Mouse (Mus musculus) C2C12 (cell line): Measurements from ENCODE around the gene Sez6l. TPM values are rescaled to one million over a fixed set of nuclear protein-coding genes. Genes with fewer than 3 reads are reported as not detected.

Experiments used
- H3K27me3 ChIP-seq: one replicate; pipeline ENCODE4 v1.6.1; 2011; ENCODE audit not compliant: control insufficient read depth, insufficient read depth, insufficient read length
- H3K36me3 ChIP-seq: one replicate; pipeline ENCODE4 v1.6.1; 2011; ENCODE audit not compliant: control insufficient read depth, insufficient read depth
- H3K4me3 ChIP-seq: one replicate; pipeline ENCODE4 v1.5.1; 2011; ENCODE audit warnings: mild to moderate bottlenecking, control low read depth; ENCODE audit not compliant: poor library complexity, insufficient read depth, severe bottlenecking
- H3K79me2 ChIP-seq: one replicate; pipeline ENCODE4 v1.6.1; 2011; ENCODE audit not compliant: control insufficient read depth, insufficient read depth
- H3K79me3 ChIP-seq: one replicate; pipeline ENCODE4 v1.6.1; 2011; ENCODE audit warnings: low read depth, control low read depth
- H3ac ChIP-seq: one replicate; pipeline ENCODE3; 2011; ENCODE audit warnings: low read depth; ENCODE audit not compliant: control insufficient read depth, insufficient read length
- CEBPB ChIP-seq: IDR thresholded peaks from one replicate; pipeline ENCODE4 v1.6.1; 2011; ENCODE audit warnings: low read depth, mild to moderate bottlenecking, control low read depth, moderate library complexity
- CTCF ChIP-seq: IDR thresholded peaks from one replicate; pipeline ENCODE4 v1.5.1; 2011; ENCODE audit not compliant: control insufficient read depth, insufficient read depth, insufficient read length
- FOSL1 ChIP-seq: IDR thresholded peaks from one replicate; pipeline ENCODE4 v1.8.0; 2011; ENCODE audit warnings: mild to moderate bottlenecking, low read length; ENCODE audit not compliant: poor library complexity, insufficient read depth, severe bottlenecking
- MAX ChIP-seq: IDR thresholded peaks from one replicate; pipeline ENCODE4 v1.6.1; 2011; ENCODE audit warnings: mild to moderate bottlenecking, control low read depth
- MYOD1 ChIP-seq: IDR thresholded peaks from one replicate; pipeline ENCODE4 v1.6.1; 2011; ENCODE audit warnings: low read depth; ENCODE audit not compliant: control insufficient read depth, insufficient read length
- MYOG ChIP-seq: IDR thresholded peaks from one replicate; pipeline ENCODE4 v1.6.1; 2011; ENCODE audit not compliant: control insufficient read depth, insufficient read length; ENCODE audit errors: extremely low read depth
- USF1 ChIP-seq: IDR thresholded peaks from one replicate; pipeline ENCODE4 v1.6.1; 2011; ENCODE audit warnings: low read depth, mild to moderate bottlenecking, control low read depth, moderate library complexity
- long read RNA-seq, 2 experiments: library from polyadenylated mRNA; unstranded; transcript quantifications; one replicate each; pipeline ENCODE4 v2.0.0; 2019 to 2020
- polyA plus RNA-seq: library from polyadenylated mRNA; unstranded; fragments of >200 nt; fragmentation: generic; extraction: Trizol; gene quantifications from one replicate; pipeline ENCODE4 v1.2.1, GENCODE M21; 2012; ENCODE audit warnings: missing spikeins

Gene Sez6l
- not detected for polyA plus RNA-seq
- long read RNA-seq, experiment 1 = 0 reads
- long read RNA-seq, experiment 2 = 0 reads

GRCm38 (mm10) chr5:112576993-112577670, at the start of gene Sez6l:
Sez6l (minus strand) TSS chr5:112577185.
- no peaks in the 10 kb centered on the region for H3K79me3 ChIP-seq
- H3K4me3 ChIP-seq = no peak within 1 kb of the TSS
- no peak within 1 kb of the TSS for H3ac ChIP-seq
- no peaks in the 10 kb centered on the region for H3K36me3 ChIP-seq
- no peaks in the 10 kb centered on the region for H3K79me2 ChIP-seq
- TF ChIP-seq USF1 = no peak
- TF ChIP-seq MYOD1 = no peak
- no peak for TF ChIP-seq FOSL1
- TF ChIP-seq CEBPB = no peak
- TF ChIP-seq MYOG = no peak
- no peak for TF ChIP-seq MAX
- TF ChIP-seq CTCF = no peak
- H3K27me3 ChIP-seq = peaks cover 22% of the 10 kb centered on the region

- Histone ChIP-seq H3K27me3 (no peaks in the 10 kb centered on the region), H3K79me2 (no peaks in the 10 kb centered on the region), H3K36me3 (no peaks in the 10 kb centered on the region), H3K4me3 (no peak overlapping the region), H3K79me3 (no peaks in the 10 kb centered on the region), H3ac (no peak overlapping the region)
- TF ChIP-seq CTCF (no peak), MYOD1 (no peak), MYOG (no peak), FOSL1 (no peak), USF1 (no peak), CEBPB (no peak), MAX (no peak)
These were observed 48.7 kb upstream of the Sez6l start for GRCm38 (mm10) chr5:112625555-112626160.

DNA sequence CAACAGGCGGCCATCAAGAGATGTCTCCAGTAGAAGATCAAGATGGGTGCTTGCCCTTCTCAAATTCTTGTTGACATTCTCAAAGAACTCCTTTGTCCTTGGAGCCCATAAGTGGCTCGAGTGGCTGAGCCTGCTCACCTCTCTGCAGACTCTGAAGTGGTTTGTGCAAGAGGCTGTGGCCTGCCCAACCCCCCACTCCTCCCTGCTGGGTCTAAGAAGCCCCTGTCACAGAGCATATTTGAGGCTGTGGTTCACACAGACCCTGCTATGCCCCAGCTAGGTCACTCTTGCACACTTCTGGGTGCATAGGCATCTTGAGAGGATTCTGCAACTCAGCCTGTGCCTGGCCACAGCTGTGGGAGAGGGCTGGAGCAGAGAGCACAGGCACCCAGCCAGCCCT, 46.0 kb upstream of the Sez6l start:
- no peak overlapping the region for H3K4me3 ChIP-seq
- no peaks in the 10 kb centered on the region for H3K79me2 ChIP-seq
- TF ChIP-seq CTCF (no peak), MAX (no peak), MYOD1 (no peak), USF1 (no peak)
- H3ac ChIP-seq = no peak overlapping the region
- no peaks in the 10 kb centered on the region for H3K79me3 ChIP-seq
- H3K27me3 ChIP-seq = no peaks in the 10 kb centered on the region
- H3K36me3 ChIP-seq = no peaks in the 10 kb centered on the region

GRCm38 (mm10) chr5:112620256-112620655, 43.3 kb upstream of the Sez6l start:
- Histone ChIP-seq H3K36me3 (no peaks in the 10 kb centered on the region), H3K79me3 (no peaks in the 10 kb centered on the region), H3K79me2 (no peaks in the 10 kb centered on the region), H3K4me3 (no peak overlapping the region), H3K27me3 (no peaks in the 10 kb centered on the region), H3ac (no peak overlapping the region)
- no peak for TF ChIP-seq CEBPB
- TF ChIP-seq MYOD1 = no peak
- TF ChIP-seq MYOG = no peak
- no peak for TF ChIP-seq USF1
- no peak for TF ChIP-seq FOSL1
- no peak for TF ChIP-seq MAX
- no peak for TF ChIP-seq CTCF

DNA sequence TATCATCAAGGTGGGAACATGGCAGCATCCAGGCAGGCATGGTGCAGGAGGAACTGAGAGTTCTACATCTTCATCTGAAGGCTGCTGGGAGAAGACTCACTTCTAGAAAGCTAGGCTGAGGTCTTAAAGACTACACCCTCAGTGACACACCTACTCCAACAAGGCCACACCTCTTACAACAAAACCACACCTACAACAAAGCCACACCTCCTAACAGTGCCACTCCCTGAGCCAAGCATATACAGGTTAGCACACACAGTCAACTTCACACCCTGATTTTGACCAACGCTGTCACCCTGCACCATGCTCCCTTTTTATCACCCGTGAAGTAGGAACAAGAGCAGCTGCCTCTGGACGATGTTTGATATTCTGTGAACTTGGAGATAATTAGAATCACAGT, 42.4 kb upstream of the Sez6l start:
- Histone ChIP-seq H3K36me3 (no peaks in the 10 kb centered on the region), H3K27me3 (no peaks in the 10 kb centered on the region), H3K4me3 (no peak overlapping the region), H3ac (no peak overlapping the region), H3K79me3 (no peaks in the 10 kb centered on the region), H3K79me2 (no peaks in the 10 kb centered on the region)
- TF ChIP-seq USF1 = no peak
- no peak for TF ChIP-seq CTCF
- no peak for TF ChIP-seq FOSL1
- no peak for TF ChIP-seq CEBPB
- no peak for TF ChIP-seq MAX
- TF ChIP-seq MYOG = no peak
